Mouse (Mus musculus) ES-E14 (cell line): ENCODE data around the gene Tex261. TPM values are rescaled to one million over a fixed set of nuclear protein-coding genes. Genes with fewer than 3 reads are reported as not detected.
A peak's percentile ranks its signal among the peaks of the same experiment; 100 is the strongest.

Experiments used
- DNase-seq: peaks from one replicate; pipeline ENCODE4 v3.0.0-alpha.2; 2013; ENCODE audit warnings: low read depth, low spot score
- H3K27ac ChIP-seq: 2 replicates; pipeline ENCODE4 v1.5.1; 2012; ENCODE audit warnings: low read depth, mild to moderate bottlenecking, low read length, moderate library complexity, mixed read lengths; ENCODE audit not compliant: poor library complexity, insufficient read depth, severe bottlenecking
- H3K36me3 ChIP-seq: 2 replicates; pipeline ENCODE4 v1.6.1; 2012; ENCODE audit warnings: mild to moderate bottlenecking, low read length, moderate library complexity, mixed read lengths; ENCODE audit not compliant: control insufficient read depth, poor library complexity, insufficient read depth, severe bottlenecking
- H3K4me1 ChIP-seq, 2 experiments: fragments of 150-350 bp in 1 of 2; sonication (generic) in 1 of 2; 2 replicates each; pipeline ENCODE4 v1.6.1; 2012; ENCODE audit warnings: low read length in 2 of 2, mild to moderate bottlenecking in 1 of 2, mixed read lengths in 1 of 2; ENCODE audit not compliant: control insufficient read depth in 2 of 2, insufficient read depth in 2 of 2, poor library complexity in 1 of 2
- H3K4me3 ChIP-seq, 2 experiments: fragments of 150-350 bp in 1 of 2; sonication (generic) in 1 of 2; 2 replicates each; pipeline ENCODE4 v1.5.1; 2012; ENCODE audit warnings: low read length in 2 of 2, low read depth in 1 of 2, mild to moderate bottlenecking in 1 of 2, mixed read lengths in 1 of 2; ENCODE audit not compliant: insufficient read depth in 1 of 2, poor library complexity in 1 of 2, severe bottlenecking in 1 of 2
- H3K9ac ChIP-seq: 2 replicates; pipeline ENCODE4 v1.6.1; 2012; ENCODE audit warnings: low read depth, mild to moderate bottlenecking, low read length, mixed read lengths; ENCODE audit not compliant: poor library complexity, insufficient read depth, severe bottlenecking
- H3K9me3 ChIP-seq: fragments of 150-350 bp; sonication (generic); 2 replicates; pipeline ENCODE4 v1.6.1; 2012; ENCODE audit warnings: low read depth, mild to moderate bottlenecking, low read length; ENCODE audit not compliant: control insufficient read depth, insufficient read depth
- CHD2 ChIP-seq: IDR thresholded peaks from 2 replicates; pipeline ENCODE4 v1.6.1; 2014; ENCODE audit warnings: mild to moderate bottlenecking, low read depth, low read length, inconsistent platforms
- HCFC1 ChIP-seq: IDR thresholded peaks from 2 replicates; pipeline ENCODE4 v1.6.1; 2012; ENCODE audit warnings: low read length, inconsistent platforms, borderline replicate concordance; ENCODE audit not compliant: insufficient read depth
- MAFK ChIP-seq: IDR thresholded peaks from 2 replicates; pipeline ENCODE4 v1.6.1; 2014; ENCODE audit warnings: mild to moderate bottlenecking, low read depth, low read length, inconsistent platforms; ENCODE audit not compliant: insufficient read depth
- ZC3H11A ChIP-seq: IDR thresholded peaks from 2 replicates; pipeline ENCODE4 v1.6.1; 2012; ENCODE audit warnings: low read depth, mild to moderate bottlenecking, inconsistent platforms, low read length, borderline replicate concordance
- ZNF384 ChIP-seq: IDR thresholded peaks from 2 replicates; pipeline ENCODE4 v1.6.1; 2012; ENCODE audit warnings: low read depth, low read length, inconsistent platforms
- in situ Hi-C, 2 experiments: fragments of 600-800 bp; cut with MboI; formaldehyde crosslinking; loops; one replicate each; pipeline ENCODE4 v1.15.1; 2025; ENCODE audit warnings: low sequenced_read_pairs in 2 of 2, inconsistent platforms in 1 of 2; ENCODE audit not compliant: unreplicated experiment in 2 of 2
- total RNA-seq: library from RNA; depleted of rRNA; stranded (reverse); fragments of 300-350 nt; gene quantifications from 2 replicates; pipeline ENCODE4 v1.2.3, GENCODE M21; 2012

Gene Tex261
- total RNA-seq, 1 experiment, result 70.9 TPM

GRCm38 (mm10) chr6:83744126-83744525, 31.5 kb downstream of the Tex261 start:
- Histone ChIP-seq H3K27ac (no peak overlapping the region), H3K9me3 (no peaks in the 10 kb centered on the region), H3K4me3 (no peak overlapping the region), H3K9ac (no peak overlapping the region), H3K4me1 (peaks cover 0 to 18% of the 10 kb centered on the region in 2 experiments; a peak in 2 of 4 replicates), H3K36me3 (no peaks in the 10 kb centered on the region)
- TF ChIP-seq HCFC1 (no peak), ZC3H11A (no peak)
- in situ Hi-C loops, result no loop called here
- DNase-seq, result no peak

- Histone ChIP-seq H3K9me3 (no peaks in the 10 kb centered on the region), H3K9ac (no peak overlapping the region), H3K4me1 (peaks cover 0 to 18% of the 10 kb centered on the region in 2 experiments; a peak in 2 of 4 replicates), H3K27ac (no peak overlapping the region), H3K36me3 (no peaks in the 10 kb centered on the region), H3K4me3 (no peak overlapping the region)
- no peak for TF ChIP-seq CHD2
- TF ChIP-seq ZC3H11A, result no peak
- no peak for TF ChIP-seq HCFC1
- TF ChIP-seq MAFK, result no peak
- no peak for TF ChIP-seq ZNF384
- no peak for DNase-seq
- in situ Hi-C loops, result no loop called here
Measured at GRCm38 (mm10) chr6:83743212-83743611, 32.4 kb downstream of the Tex261 start.

- no peak for TF ChIP-seq CHD2
- TF ChIP-seq HCFC1, result no peak
- no peak for TF ChIP-seq ZNF384
- no peak for TF ChIP-seq ZC3H11A
- TF ChIP-seq MAFK, result no peak
- H3K4me3 ChIP-seq, result no peak within 1 kb of the TSS
- in situ Hi-C loops, result no loop called here
- no peak within 1 kb of the TSS for H3K27ac ChIP-seq
- H3K9ac ChIP-seq, result no peak within 1 kb of the TSS
- no peak for DNase-seq
- no peaks in the 10 kb centered on the region for H3K36me3 ChIP-seq
- no peaks in the 10 kb centered on the region for H3K9me3 ChIP-seq
- H3K4me1 ChIP-seq, result peaks cover under 1 to 21% of the 10 kb centered on the region in 2 experiments; a peak in 3 of 4 replicates
Measured at GRCm38 (mm10) chr6:83742761-83743160, 32.9 kb downstream of the Tex261 start, which contains the start of gene Atp6v1b1. Atp6v1b1 (plus strand) TSS chr6:83742990.

DNA sequence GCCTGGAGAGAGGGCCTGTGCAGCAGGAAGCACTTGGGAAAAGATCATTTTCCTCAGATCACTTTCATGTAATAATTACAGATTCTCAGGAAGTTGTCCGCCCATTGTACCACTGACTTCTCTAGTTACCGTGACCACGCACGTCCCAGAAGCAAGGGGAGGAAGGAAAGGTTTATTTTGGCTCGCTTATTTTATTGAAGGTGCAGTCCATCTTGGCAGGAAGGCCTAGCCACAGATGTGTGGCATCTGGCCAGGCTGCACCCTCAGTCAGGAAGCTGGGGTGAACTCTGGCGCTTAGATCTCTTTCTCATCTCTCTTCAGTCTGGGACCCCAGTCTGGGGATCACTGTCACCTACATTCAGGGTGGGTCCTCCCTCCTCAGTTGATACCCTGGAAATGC, 37.0 kb downstream of the Tex261 start:
- Histone ChIP-seq H3K9ac (no peak overlapping the region), H3K36me3 (no peaks in the 10 kb centered on the region), H3K4me3 (peak overlapping the region in 1 of 2 experiments; percentile 32; a peak in 2 of 4 replicates), H3K9me3 (no peaks in the 10 kb centered on the region), H3K27ac (no peak overlapping the region), H3K4me1 (peaks cover 2 to 12% of the 10 kb centered on the region in 2 experiments)
- DNase-seq, result no peak
- in situ Hi-C loops, result no loop called here
- TF ChIP-seq ZC3H11A, result no peak
- no peak for TF ChIP-seq ZNF384
- TF ChIP-seq MAFK, result no peak
- TF ChIP-seq HCFC1, result no peak
- TF ChIP-seq CHD2, result no peak

DNA sequence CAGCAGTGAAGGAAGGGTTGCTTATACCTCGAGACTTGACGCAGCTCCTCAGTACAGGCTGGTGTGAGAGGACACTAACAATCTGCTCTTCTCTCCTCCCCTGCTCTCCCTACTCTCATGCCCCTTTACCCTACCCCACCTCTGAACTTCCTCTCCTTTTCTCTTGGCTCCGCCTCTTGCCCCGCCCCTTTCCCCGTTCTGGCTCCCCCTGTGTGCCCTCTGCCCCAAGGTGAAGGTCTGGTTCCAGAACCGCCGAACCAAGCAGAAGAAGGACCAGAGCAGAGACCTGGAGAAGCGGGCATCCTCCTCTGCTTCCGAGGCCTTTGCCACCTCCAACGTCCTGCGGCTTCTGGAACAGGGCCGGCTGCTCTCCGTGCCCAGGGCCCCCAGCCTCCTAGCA, 38.3 kb downstream of the Tex261 start:
- Histone ChIP-seq H3K4me3 (peak overlapping the region; percentile 60 to 78), H3K9me3 (no peaks in the 10 kb centered on the region), H3K9ac (peak overlapping the region; percentile 40; the same call in 1 of the 2 replicates), H3K27ac (no peak overlapping the region), H3K4me1 (peaks cover 2 to 11% of the 10 kb centered on the region in 2 experiments), H3K36me3 (no peaks in the 10 kb centered on the region)
- DNase-seq, result no peak
- TF ChIP-seq HCFC1 (no peak), MAFK (no peak), CHD2 (no peak), ZC3H11A (no peak), ZNF384 (no peak)
- in situ Hi-C loops, result no loop called here
